Mouse (Mus musculus) right cerebral cortex, postnatal 10 days (tissue): ENCODE measurements around the gene Camta1.

Experiments
- DNase-seq, 2 experiments: peaks; one replicate each; pipeline ENCODE4 v3.0.0; 2021; ENCODE audit warnings: low spot score in 2 of 2

Gene Camta1

GRCm38 (mm10) chr4:151211992-151212391, 649.7 kb downstream of the Camta1 start:
- DNase-seq, result no peak

- no peak for DNase-seq
Measured at GRCm38 (mm10) chr4:151207566-151207965, 654.1 kb downstream of the Camta1 start.

GRCm38 (mm10) chr4:151202891-151203290, 658.8 kb downstream of the Camta1 start:
- no peak for DNase-seq

- peak; percentile 90 to 93 for DNase-seq
Measured at GRCm38 (mm10) chr4:151200316-151200715, 661.4 kb downstream of the Camta1 start.

GRCm38 (mm10) chr4:151195126-151195525, 666.5 kb downstream of the Camta1 start:
- DNase-seq, result no peak

GRCm38 (mm10) chr4:151194715-151195097, 667.0 kb downstream of the Camta1 start:
- no peak for DNase-seq

- no peak for DNase-seq
Measured at GRCm38 (mm10) chr4:151194030-151194714, 667.5 kb downstream of the Camta1 start.

- DNase-seq, result peak in 1 of 2 experiments; percentile 47
Measured at GRCm38 (mm10) chr4:151186447-151186846, 675.2 kb downstream of the Camta1 start.

- no peak for DNase-seq
Measured at GRCm38 (mm10) chr4:151185750-151186149, 675.9 kb downstream of the Camta1 start.

- peak; percentile 56 to 58 for DNase-seq
Measured at GRCm38 (mm10) chr4:151180394-151180902, 681.2 kb downstream of the Camta1 start.

- no peak for DNase-seq
Measured at GRCm38 (mm10) chr4:151179639-151180038, 682.0 kb downstream of the Camta1 start.

GRCm38 (mm10) chr4:151178970-151179378, 682.7 kb downstream of the Camta1 start:
- DNase-seq, result peak; percentile 92 to 94

- no peak for DNase-seq
Measured at GRCm38 (mm10) chr4:151172526-151172925, 689.1 kb downstream of the Camta1 start.

- no peak for DNase-seq
Measured at GRCm38 (mm10) chr4:151171117-151171516, 690.6 kb downstream of the Camta1 start.

- no peak for DNase-seq
Measured at GRCm38 (mm10) chr4:151170658-151171057, 691.0 kb downstream of the Camta1 start.

GRCm38 (mm10) chr4:151166969-151167368, 694.7 kb downstream of the Camta1 start:
- DNase-seq, result no peak

- DNase-seq, result peak; percentile 94 to 95
Measured at GRCm38 (mm10) chr4:151165539-151165938, 696.1 kb downstream of the Camta1 start.

GRCm38 (mm10) chr4:151164309-151164708, 697.4 kb downstream of the Camta1 start:
- DNase-seq, result no peak

- DNase-seq, result no peak
Measured at GRCm38 (mm10) chr4:151161869-151162268, 699.8 kb downstream of the Camta1 start.

GRCm38 (mm10) chr4:151160932-151161331, 700.7 kb downstream of the Camta1 start:
- no peak for DNase-seq

GRCm38 (mm10) chr4:151160476-151160875, 701.2 kb downstream of the Camta1 start:
- DNase-seq, result no peak

GRCm38 (mm10) chr4:151158250-151158649, 703.4 kb downstream of the Camta1 start:
- DNase-seq, result no peak

- peak; percentile 88 to 93 for DNase-seq
Measured at GRCm38 (mm10) chr4:151156904-151157303, 704.8 kb downstream of the Camta1 start.

- peak in 1 of 2 experiments; percentile 74 for DNase-seq
Measured at GRCm38 (mm10) chr4:151155587-151155986, 706.1 kb downstream of the Camta1 start.
